Mouse (Mus musculus): ENCODE data around the gene Pcnx.
A peak's percentile ranks its signal among the peaks of the same experiment; 100 is the strongest.

GRCm38 (mm10) chr12:81915176-81915950, 55.5 kb downstream of the Pcnx start:
- TF ChIP-seq CTCF (IDR thresholded peaks at IDR 0.05; ENCODE audit: extremely low read depth, insufficient read length, insufficient replicate concordance, low read depth, low read length) (peak; percentile 96), POLR2A (IDR thresholded peaks at IDR 0.05; ENCODE audit: low read depth, low read length) (no peak)
